Mouse (Mus musculus): ENCODE measurements around the gene Fam107a.

GRCm38 (mm10) chr14:8249206-8249605, 68.6 kb downstream of the Fam107a start:
- no peak for TF ChIP-seq GATA1 (IDR thresholded peaks at IDR 0.05; ENCODE audit: borderline replicate concordance, low read length)
- no peak for TF ChIP-seq FLI1 (IDR thresholded peaks at IDR 0.05; ENCODE audit: low read length)

Measured in megakaryocyte, embryonic 14.5 days (primary cell).